Mouse (Mus musculus): ENCODE results near the gene Cept1. TPM values are rescaled to one million over a fixed set of nuclear protein-coding genes. Genes with fewer than 3 reads are reported as not detected.

Gene Cept1
- polyA plus RNA-seq, 1 experiment from 2014 or later, result 57.0 TPM

DNA sequence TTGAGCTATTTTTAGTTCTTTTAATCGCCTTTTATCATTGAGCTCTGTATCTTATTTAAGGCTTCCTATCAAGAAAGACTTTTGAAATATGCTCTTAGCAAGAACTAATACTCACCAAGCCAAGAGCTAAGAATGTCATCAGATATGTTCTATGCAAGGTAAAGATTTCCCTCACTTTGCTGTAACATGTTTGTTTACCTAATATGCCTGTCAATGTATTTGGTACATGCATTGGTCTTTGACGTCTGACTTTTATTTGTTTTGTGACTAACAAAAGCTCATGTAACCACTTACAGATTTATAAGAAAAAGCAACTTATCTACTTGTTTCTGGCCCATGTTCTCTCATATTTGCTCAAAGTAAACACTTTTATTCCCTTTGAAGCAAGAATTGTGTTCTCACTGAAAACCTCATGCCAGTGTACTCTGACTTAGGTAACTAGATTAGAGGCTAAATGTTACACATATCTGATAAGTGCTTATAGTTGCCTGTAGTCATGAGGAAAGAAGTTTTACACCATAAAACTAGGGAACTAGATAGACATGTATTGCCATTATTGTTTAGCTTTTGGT, 90.2 kb downstream of the Cept1 start:
- Histone ChIP-seq H3K27ac (no peak overlapping the region), H3K4me1 (replicated peaks; ENCODE audit: insufficient read depth, low read length) (no peaks in the 10 kb centered on the region), H3K27me3 (ENCODE audit: insufficient read depth, low read length) (no peaks in the 10 kb centered on the region), H3K9me3 (replicated peaks; ENCODE audit: low read length) (no peaks in the 10 kb centered on the region), H3K9ac (ENCODE audit: low read depth, low read length) (no peak overlapping the region), H3K4me2 (ENCODE audit: low read length) (no peak overlapping the region), H3K36me3 (ENCODE audit: insufficient read depth, low read length) (no peaks in the 10 kb centered on the region), H3K4me3 (replicated peaks; ENCODE audit: low read depth, low read length) (no peak overlapping the region)
- no peak for ATAC-seq (replicated peaks; ENCODE audit: low FRiP score, low read depth)
- no peak for DNase-seq (ENCODE audit: low spot score)
- no peak for TF ChIP-seq CTCF (IDR thresholded peaks at IDR 0.05; ENCODE audit: low read depth)
- 72% methylated on average over 2 of the region's 2 CpGs for WGBS

DNA sequence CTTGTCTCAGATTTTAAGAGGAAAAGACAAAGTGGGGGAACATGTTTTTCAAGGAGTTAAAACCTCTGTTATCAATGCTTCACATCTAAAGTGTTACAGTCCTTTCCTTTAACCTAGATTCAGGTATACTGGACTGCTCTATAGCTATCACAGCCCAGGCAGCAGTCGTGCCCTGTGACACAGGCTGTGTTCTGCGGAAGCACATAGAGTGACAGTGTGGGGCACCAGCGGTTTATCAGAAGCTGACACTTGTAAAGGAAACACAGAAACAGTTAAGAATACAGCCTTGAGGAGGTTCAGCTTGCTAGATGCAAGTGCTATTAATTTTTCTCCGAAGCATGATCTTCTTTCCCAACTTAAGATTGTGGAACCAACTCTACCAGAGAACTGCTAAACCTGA, 95.0 kb downstream of the Cept1 start:
- Histone ChIP-seq H3K9me3 (replicated peaks; ENCODE audit: low read length) (no peaks in the 10 kb centered on the region), H3K4me2 (ENCODE audit: low read length) (no peak overlapping the region), H3K9ac (ENCODE audit: low read depth, low read length) (no peak overlapping the region), H3K27me3 (ENCODE audit: insufficient read depth, low read length) (no peaks in the 10 kb centered on the region), H3K4me1 (replicated peaks; ENCODE audit: insufficient read depth, low read length) (no peaks in the 10 kb centered on the region), H3K4me3 (replicated peaks; ENCODE audit: low read depth, low read length) (no peak overlapping the region), H3K36me3 (ENCODE audit: insufficient read depth, low read length) (no peaks in the 10 kb centered on the region), H3K27ac (no peak overlapping the region)
- WGBS, result 69% methylated on average over 4 of the region's 4 CpGs
- ATAC-seq (replicated peaks; ENCODE audit: low FRiP score, low read depth) (no peak), DNase-seq (ENCODE audit: low spot score) (no peak)
- TF ChIP-seq CTCF (IDR thresholded peaks at IDR 0.05; ENCODE audit: low read depth), result no peak

Other genes with a start within 250 kb of the Cept1 start
- not detected in 2 replicates for gene Chil6, start 141.6 kb downstream of the Cept1 start, polyA plus RNA-seq (2015; fragmentation: Nextera tagmentation; extraction: Ambion mirVana)
- 9.4 and 10.5 TPM in 2 replicates for gene Dennd2d, start 65.4 kb downstream of the Cept1 start, polyA plus RNA-seq (2015; fragmentation: Nextera tagmentation; extraction: Ambion mirVana)
- 111 and 118 TPM in 2 replicates for gene Dram2, start within 50 bp of the Cept1 start, polyA plus RNA-seq (2015; fragmentation: Nextera tagmentation; extraction: Ambion mirVana)
- gene Lrif1, start 137.2 kb upstream of the Cept1 start, polyA plus RNA-seq (2015; fragmentation: Nextera tagmentation; extraction: Ambion mirVana), result 17.8 and 20.2 TPM in 2 replicates
- 6.5 and 7.6 TPM in 2 replicates for gene Cd53, start 242.3 kb upstream of the Cept1 start, polyA plus RNA-seq (2015; fragmentation: Nextera tagmentation; extraction: Ambion mirVana)